Mouse (Mus musculus) heart, embryonic 14.5 days (tissue): Measurements from ENCODE around the gene Gm3264. TPM values are rescaled to one million over a fixed set of nuclear protein-coding genes. Genes with fewer than 3 reads are reported as not detected.
"Not testable (repeated sequence)": the region's sequence is repeated elsewhere in the genome, so short reads cannot be mapped to it uniquely, and the experiment has no call there.

Experiments
- ATAC-seq: fragments of 200-750 bp; cut with Nextera tagmentation; 2 replicates; pipeline ENCODE4 v1.8.0; 2017; ENCODE audit warnings: low read depth, moderate TSS enrichment; ENCODE audit not compliant: insufficient number of reproducible peaks, insufficient read depth, low FRiP score
- H3K27ac ChIP-seq, 2 experiments: fragments of 200-500 bp in 1 of 2; fragments of 300-500 bp in 1 of 2; sonication (generic) in 1 of 2; replicated peaks in 1 of 2; 2 replicates each; pipeline ENCODE4 v1.5.1; 2012 to 2014; ENCODE audit warnings: low read depth in 2 of 2, low read length in 2 of 2, control low read depth in 1 of 2, mild to moderate bottlenecking in 1 of 2, mixed read lengths in 1 of 2; ENCODE audit not compliant: control insufficient read depth in 1 of 2, insufficient read depth in 1 of 2
- H3K27me3 ChIP-seq: fragments of 300-500 bp; sonication (generic); 2 replicates; pipeline ENCODE4 v1.6.1; 2014; ENCODE audit warnings: mild to moderate bottlenecking, low read length, control low read depth; ENCODE audit not compliant: control insufficient read depth, insufficient read depth
- H3K36me3 ChIP-seq: fragments of 300-500 bp; sonication (generic); 2 replicates; pipeline ENCODE4 v1.6.1; 2014; ENCODE audit warnings: mild to moderate bottlenecking, control low read depth, low read length, mixed read lengths; ENCODE audit not compliant: control insufficient read depth, insufficient read depth
- H3K4me1 ChIP-seq, 2 experiments: fragments of 200-500 bp in 1 of 2; fragments of 300-500 bp in 1 of 2; sonication (generic) in 1 of 2; 2 replicates each; pipeline ENCODE4 v1.6.1; 2012 to 2014; ENCODE audit warnings: low read length in 2 of 2, control low read depth in 1 of 2, mixed read lengths in 1 of 2; ENCODE audit not compliant: control insufficient read depth in 2 of 2, insufficient read depth in 2 of 2
- H3K4me2 ChIP-seq: fragments of 300-500 bp; sonication (generic); 2 replicates; pipeline ENCODE4 v1.6.1; 2014; ENCODE audit warnings: mild to moderate bottlenecking, low read length
- H3K4me3 ChIP-seq, 2 experiments: fragments of 200-500 bp in 1 of 2; fragments of 300-500 bp in 1 of 2; sonication (generic) in 1 of 2; 2 replicates each; pipeline ENCODE4 v1.5.1; 2012 to 2014; ENCODE audit warnings: low read length in 2 of 2, mild to moderate bottlenecking in 2 of 2, control low read depth in 1 of 2, low read depth in 1 of 2, moderate library complexity in 1 of 2; ENCODE audit not compliant: control insufficient read depth in 1 of 2, insufficient read depth in 1 of 2
- H3K9ac ChIP-seq: fragments of 300-500 bp; sonication (generic); 2 replicates; pipeline ENCODE4 v1.6.1; 2014; ENCODE audit warnings: mild to moderate bottlenecking, low read length
- H3K9me3 ChIP-seq: fragments of 300-500 bp; sonication (generic); 2 replicates; pipeline ENCODE4 v1.6.1; 2016; ENCODE audit warnings: low read length, control low read depth; ENCODE audit not compliant: control insufficient read depth
- WGBS: fragments of 180-500 bp; shearing (Covaris S2); extraction: QIAGEN DNeasy Blood & Tissue Kit; methylation state at CpG from one replicate; pipeline ENCODE4 v1.1.7; 2014; 5-methylcytosine and 5-hydroxymethylcytosine counted together
- polyA plus RNA-seq: library from polyadenylated mRNA; unstranded; fragments of >200 nt; fragmentation: Nextera tagmentation; extraction: Ambion mirVana; gene quantifications from 2 replicates; pipeline ENCODE4 v1.2.1, GENCODE M21; 2014

Gm3264 gene
- polyA plus RNA-seq: 0.81 and 2.6 TPM in 2 replicates

DNA sequence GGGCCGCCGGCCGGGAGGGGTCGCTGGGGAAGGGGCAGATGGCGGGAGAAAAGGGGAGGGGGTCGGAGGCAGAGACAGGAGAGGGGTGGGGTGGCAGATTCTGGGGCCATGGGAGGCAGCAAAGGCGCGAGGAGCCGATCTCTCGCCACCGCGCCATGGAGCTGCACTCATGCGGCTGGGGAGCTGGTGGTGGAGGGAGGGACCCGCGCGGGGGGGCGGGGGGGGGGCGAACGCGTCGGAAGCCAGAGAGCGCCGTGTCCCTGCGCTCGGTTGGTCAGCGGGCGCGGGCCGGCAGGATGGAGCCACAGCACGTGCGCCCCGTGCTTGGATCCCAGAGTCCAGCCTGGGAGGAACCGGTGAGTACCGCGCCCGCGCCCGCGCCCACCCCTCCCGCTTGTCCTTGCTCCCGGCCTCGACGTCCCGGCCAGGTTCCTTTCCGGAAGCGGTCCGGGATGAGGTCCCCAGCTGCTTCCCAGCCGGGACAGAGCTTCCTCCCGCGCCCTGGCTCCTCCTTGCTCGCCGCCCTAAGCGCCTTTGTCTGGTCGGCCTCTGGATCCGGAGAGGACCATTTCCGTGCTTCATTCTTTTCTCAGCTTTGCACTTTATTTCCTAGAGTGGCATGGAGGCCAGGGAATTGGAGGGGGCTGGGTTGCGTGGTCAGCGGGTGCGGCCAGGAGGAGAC, at the start of gene Gm3264:
Gene Gm3264 (plus strand): TSS at position 278 of the 682 bp plus-strand sequence.
- Histone ChIP-seq H3K9ac (0 out of 2 replicates have a peak within 1 kb of the TSS, but pooled peaks have one; percentile 11), H3K4me2 (peak within 1 kb of the TSS; percentile 56), H3K4me3 (peak within 1 kb of the TSS; percentile 33 to 44)
- WGBS: 4% methylated on average over 32 of the region's 59 CpGs
- not testable (repeated sequence) for H3K4me1 ChIP-seq, ATAC-seq, H3K27me3 ChIP-seq, H3K27ac ChIP-seq, H3K9me3 ChIP-seq, H3K36me3 ChIP-seq

DNA sequence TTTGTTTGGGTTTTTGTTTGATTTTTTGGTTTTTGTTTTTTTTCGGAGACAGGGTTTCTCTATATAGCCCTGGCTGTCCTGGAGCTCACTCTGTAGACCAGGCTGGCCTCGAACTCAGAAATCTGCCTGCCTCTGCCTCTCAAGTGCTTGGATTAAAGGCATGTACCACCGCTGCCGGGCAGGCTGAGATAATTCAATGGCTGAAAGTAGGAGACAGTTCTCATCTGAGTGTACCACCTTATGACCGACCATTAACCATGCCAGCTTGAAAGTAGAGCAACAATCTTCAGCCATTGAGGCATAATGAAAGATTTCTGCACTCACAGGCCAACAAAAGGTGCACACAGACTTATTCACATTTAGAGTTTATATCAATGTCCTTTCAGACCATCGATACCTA, 49.0 kb upstream of the Gm3264 start:
- H3K27ac ChIP-seq, H3K4me3 ChIP-seq, H3K4me1 ChIP-seq, H3K36me3 ChIP-seq, H3K4me2 ChIP-seq, H3K9ac ChIP-seq, H3K9me3 ChIP-seq, H3K27me3 ChIP-seq, ATAC-seq: not testable (repeated sequence)
- 81% methylated on average over 6 of the region's 6 CpGs for WGBS

DNA sequence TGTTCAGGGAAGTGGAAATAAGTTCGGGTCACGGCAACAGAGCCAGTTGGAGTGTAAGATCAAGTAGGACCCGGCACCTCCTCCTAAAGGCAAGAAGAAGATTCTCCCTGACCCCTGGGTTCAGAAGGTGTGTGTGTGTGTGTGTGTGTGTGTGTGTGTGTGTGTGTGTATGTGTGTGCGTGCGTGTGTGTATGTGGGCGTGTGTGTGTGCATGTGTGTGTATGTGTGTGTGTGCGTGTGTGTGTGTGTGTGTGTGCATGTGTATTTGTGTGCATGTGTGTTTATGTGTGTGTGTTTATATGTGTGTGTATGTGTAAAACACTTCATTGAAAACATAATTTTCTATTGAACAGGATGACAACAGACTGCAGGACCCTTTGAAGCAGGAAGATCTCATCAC, 33.4 kb upstream of the Gm3264 start:
- not testable (repeated sequence) for H3K4me3 ChIP-seq, H3K27me3 ChIP-seq, H3K9ac ChIP-seq, H3K36me3 ChIP-seq, H3K27ac ChIP-seq, H3K9me3 ChIP-seq, ATAC-seq, H3K4me1 ChIP-seq, H3K4me2 ChIP-seq
- 81% methylated on average over 4 of the region's 7 CpGs for WGBS

DNA sequence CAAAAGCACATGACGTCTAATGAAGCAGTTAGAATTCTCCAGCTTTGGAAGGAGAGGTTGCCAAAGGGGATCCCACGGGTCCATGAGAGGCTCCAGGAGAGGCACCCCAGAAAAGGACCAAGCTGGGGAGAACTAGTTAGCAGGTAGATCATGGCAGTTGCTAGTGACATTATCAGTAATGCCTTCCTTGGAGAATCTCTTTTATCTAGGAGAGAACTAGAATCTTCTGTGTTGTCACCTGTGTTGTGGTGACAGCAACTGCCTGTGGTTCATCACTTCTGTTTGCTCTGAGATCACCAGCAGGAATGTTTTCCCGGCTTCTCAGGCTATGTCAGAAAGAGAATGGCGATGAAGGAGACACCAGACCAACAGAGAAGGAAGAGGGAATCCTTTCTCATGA, 17.6 kb upstream of the Gm3264 start, which contains the start of gene Gm3269:
Gene Gm3269 (plus strand): TSS at position 301 of the 400 bp plus-strand sequence.
- ATAC-seq, H3K4me2 ChIP-seq, H3K9me3 ChIP-seq, H3K9ac ChIP-seq, H3K27ac ChIP-seq, H3K4me1 ChIP-seq, H3K36me3 ChIP-seq, H3K27me3 ChIP-seq, H3K4me3 ChIP-seq: not testable (repeated sequence)
- no CpG with 5 or more reads among the region's 4 CpGs for WGBS

DNA sequence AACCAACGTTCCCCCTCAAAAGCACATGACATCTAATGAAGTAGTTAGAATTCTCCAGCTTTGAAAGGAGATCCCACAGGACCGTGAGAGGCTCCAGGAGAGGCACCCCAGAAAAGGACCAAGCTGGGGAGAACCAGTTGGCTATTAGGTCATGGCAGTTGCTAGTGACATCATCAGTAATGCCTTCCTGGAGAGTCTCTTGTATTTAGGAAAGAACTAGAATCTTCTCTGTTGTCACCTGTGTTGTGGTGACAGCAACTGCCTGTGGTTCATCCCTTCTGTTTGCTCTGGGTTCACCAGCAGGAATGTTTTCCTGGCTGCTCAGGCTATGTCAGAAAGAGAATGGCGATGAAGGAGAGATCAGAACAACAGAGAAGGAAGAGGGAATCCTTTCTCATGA, 36.7 kb downstream of the Gm3264 start, which contains the start of gene Gm3278:
Gene Gm3278 (plus strand): TSS at position 301 of the 400 bp plus-strand sequence.
- not testable (repeated sequence) for H3K9me3 ChIP-seq, H3K27me3 ChIP-seq, H3K4me3 ChIP-seq, ATAC-seq, H3K4me1 ChIP-seq, H3K4me2 ChIP-seq, H3K27ac ChIP-seq, H3K36me3 ChIP-seq, H3K9ac ChIP-seq
- 67% methylated on average over 1 of the region's 3 CpGs for WGBS

Other genes with a start within 250 kb of the Gm3264 start
- 0.14 TPM in 1 of 2 replicates, not detected in the other for gene Gm8159, start 223.2 kb upstream of the Gm3264 start, polyA plus RNA-seq
- 0.15 TPM in 1 of 2 replicates, not detected in the other for gene Gm3239, start 191.4 kb upstream of the Gm3264 start, polyA plus RNA-seq
- not detected in 2 replicates for gene Gm7876, start 146.3 kb upstream of the Gm3264 start, polyA plus RNA-seq
- gene Gm3252, start 128.8 kb upstream of the Gm3264 start, polyA plus RNA-seq: 0.38 and 1.3 TPM in 2 replicates
- 0.11 TPM in 1 of 2 replicates, not detected in the other for gene Gm9602, start 79.2 kb upstream of the Gm3264 start, polyA plus RNA-seq
- not detected in 2 replicates for gene Gm3269, start 17.5 kb upstream of the Gm3264 start, polyA plus RNA-seq
- gene Gm3278, start 36.8 kb downstream of the Gm3264 start, polyA plus RNA-seq: 0.20 TPM in 1 of 2 replicates, not detected in the other
- gene Gm8297, start 128.4 kb downstream of the Gm3264 start, polyA plus RNA-seq: not detected in 2 replicates
- gene Gm3298, start 160.3 kb downstream of the Gm3264 start, polyA plus RNA-seq: 0.57 TPM in 1 of 2 replicates, not detected in the other
- gene 4930555G01Rik, start 195.1 kb downstream of the Gm3264 start, polyA plus RNA-seq: not detected in 2 replicates
- 2.1 and 4.2 TPM in 2 replicates for gene Gm8281, start 215.5 kb downstream of the Gm3264 start, polyA plus RNA-seq